Comparison of ENCODE assay signal across 8 mouse cellular contexts in genomic region chr6:144711841-144712240, GRCm38 (mm10).
A peak's percentile ranks its signal among the peaks of the same experiment; 100 is the strongest.
DNase-seq lines count a peak whose midpoint lies in the region; ATAC-seq and TF ChIP-seq lines count a peak whose summit lies in the region.

No protein-coding gene starts in this region.

- peak overlapping the region; percentile 34; the same call in 1 of the 2 replicates for H3K27ac ChIP-seq in heart, postnatal 0 days (ENCODE audit: low read depth)
- H3K27ac ChIP-seq in liver, adult 2 months (replicated peaks; ENCODE audit: insufficient read depth, low read depth, low read length), result 0 out of 2 replicates have a peak overlapping the region, but pooled peaks have one; percentile 12
- H3K27ac ChIP-seq in neural tube, embryonic 13.5 days (replicated peaks), result peak overlapping the region; percentile 23; the same call in 1 of the 2 replicates

- TF ChIP-seq EP300 in heart, postnatal 0 days (IDR thresholded peaks at IDR 0.05; ENCODE audit: low read depth), result no peak

- no peaks in the 10 kb centered on the region for H3K36me3 ChIP-seq in heart, postnatal 0 days (replicated peaks; ENCODE audit: control insufficient read depth, insufficient read depth, low read length)
- no peaks in the 10 kb centered on the region for H3K36me3 ChIP-seq in liver, adult 2 months (ENCODE audit: control insufficient read depth, insufficient read depth, low read length)
- H3K36me3 ChIP-seq in neural tube, embryonic 13.5 days, result no peaks in the 10 kb centered on the region

- TF ChIP-seq POLR2A in liver, adult 2 months (IDR thresholded peaks at IDR 0.05; ENCODE audit: extremely low read depth, insufficient read depth, low read length), result no peak

- no peak for ATAC-seq in CD4-positive, CD25-positive, alpha-beta regulatory T cell, adult 4 months
- peak; percentile 67; the same call in 1 of the 2 replicates for ATAC-seq in heart, postnatal 0 days (ENCODE audit: insufficient read depth, low read depth)
- ATAC-seq in neural tube, embryonic 13.5 days (ENCODE audit: low read depth), result no peak

- H3K9ac ChIP-seq in heart, postnatal 0 days (replicated peaks; ENCODE audit: low read depth, low read length), result no peak overlapping the region
- no peak overlapping the region for H3K9ac ChIP-seq in liver, adult 2 months (ENCODE audit: low read depth, low read length)
- 0 out of 2 replicates have a peak overlapping the region, but pooled peaks have one; percentile 31 for H3K9ac ChIP-seq in neural tube, embryonic 13.5 days

- TF ChIP-seq CTCF in heart, postnatal 0 days (IDR thresholded peaks at IDR 0.05; ENCODE audit: low read depth), result no peak
- no peak for TF ChIP-seq CTCF in liver, adult 2 months (IDR thresholded peaks at IDR 0.05; ENCODE audit: low read depth, low read length)

- DNase-seq in CD4-positive, CD25-positive, alpha-beta regulatory T cell, adult 2 months (ENCODE audit: low read depth, low spot score), result peak; percentile 16
- DNase-seq in T-cell, adult 2 months (ENCODE audit: low spot score), result peak; percentile 12
- peak; percentile 23 for DNase-seq in heart, postnatal 0 days (ENCODE audit: low spot score)
- peak; percentile 39 for DNase-seq in liver, adult 2 months (ENCODE audit: extremely low read depth, low read depth, low spot score)
- no peak for DNase-seq in frontal cortex, adult 2 months (ENCODE audit: extremely low spot score in 1 of 2, low spot score in 1 of 2)
- no peak for DNase-seq in layer of hippocampus, postnatal 25 days (ENCODE audit: extremely low spot score in 1 of 2, low spot score in 1 of 2)

- WGBS in heart, postnatal 0 days, result 38% methylated on average over 9 of the region's 9 CpGs
- 73% methylated on average over 9 of the region's 9 CpGs for WGBS in liver, adult 2 months
- 33% methylated on average over 9 of the region's 9 CpGs for WGBS in neural tube, embryonic 13.5 days

- no peaks in the 10 kb centered on the region for H3K9me3 ChIP-seq in heart, postnatal 0 days (replicated peaks; ENCODE audit: control insufficient read depth, low read length)
- H3K9me3 ChIP-seq in neural tube, embryonic 13.5 days, result no peaks in the 10 kb centered on the region

- H3K4me1 ChIP-seq in heart, postnatal 0 days (ENCODE audit: control insufficient read depth, insufficient read depth), result peaks cover 7% of the 10 kb centered on the region; the same call in 1 of the 2 replicates
- H3K4me1 ChIP-seq in liver, adult 2 months (ENCODE audit: control insufficient read depth, insufficient read depth, low read length), result peaks cover 26% of the 10 kb centered on the region
- H3K4me1 ChIP-seq in neural tube, embryonic 13.5 days (replicated peaks), result peaks cover 17% of the 10 kb centered on the region

- H3K79me2 ChIP-seq in liver, adult 2 months (ENCODE audit: control insufficient read depth, insufficient read depth, low read length), result 0 out of 2 replicates have a peak, but pooled peaks cover under 1% of the 10 kb centered on the region

- no peaks in the 10 kb centered on the region for H3K27me3 ChIP-seq in heart, postnatal 0 days (ENCODE audit: control insufficient read depth, insufficient read depth, low read length)
- H3K27me3 ChIP-seq in liver, adult 2 months (ENCODE audit: control insufficient read depth, insufficient read depth, low read length), result no peaks in the 10 kb centered on the region
- no peaks in the 10 kb centered on the region for H3K27me3 ChIP-seq in neural tube, embryonic 13.5 days

- H3K4me2 ChIP-seq in heart, postnatal 0 days (ENCODE audit: low read depth, low read length), result peak overlapping the region; percentile 52
- H3K4me2 ChIP-seq in neural tube, embryonic 13.5 days, result peak overlapping the region; percentile 21

- H3K4me3 ChIP-seq in heart, postnatal 0 days (ENCODE audit: low read depth, low read length), result peak overlapping the region; percentile 21
- H3K4me3 ChIP-seq in liver, adult 2 months (ENCODE audit: insufficient read depth, low read depth, low read length), result no peak overlapping the region
- no peak overlapping the region for H3K4me3 ChIP-seq in neural tube, embryonic 13.5 days

Comparison
In these comparisons a context has a peak if more than half of its experiments do, and no peak if none do; other contexts are left out.
1. DNase-seq: peak in CD4-positive, CD25-positive, alpha-beta regulatory T cell, adult 2 months (single experiment), T-cell, adult 2 months (single experiment), heart, postnatal 0 days (single experiment) and liver, adult 2 months (single experiment); none in frontal cortex, adult 2 months (0 of 2) and layer of hippocampus, postnatal 25 days (0 of 2).
2. Peak in every context shown above with its lines, with median percentiles within 50 percentile points of each other: H3K27ac ChIP-seq.